In genomic region chr3:137969951-137970350, GRCm38 (mm10) we compare ENCODE assay signal across 8 mouse cellular contexts. TPM values are rescaled to one million over a fixed set of nuclear protein-coding genes. Genes with fewer than 3 reads are reported as not detected.
DNase-seq lines count a peak whose midpoint lies in the region; ATAC-seq lines count a peak whose summit lies in the region.

No protein-coding gene starts in this region.

- no peaks in the 10 kb centered on the region for H3K9me3 ChIP-seq in megakaryocyte, embryonic 14.5 days
- no peaks in the 10 kb centered on the region for H3K9me3 ChIP-seq in neural tube, embryonic 12.5 days

- ATAC-seq in megakaryocyte, adult 5-6 weeks (ENCODE audit: poor library complexity, severe bottlenecking) = no peak
- ATAC-seq in neural tube, embryonic 12.5 days (ENCODE audit: low FRiP score, low read depth) = no peak

- no peaks in the 10 kb centered on the region for H3K27me3 ChIP-seq in megakaryocyte, embryonic 14.5 days (replicated peaks)
- H3K27me3 ChIP-seq in neural tube, embryonic 12.5 days (replicated peaks) = no peaks in the 10 kb centered on the region

- WGBS in neural tube, embryonic 12.5 days = 61% methylated on average over 12 of the region's 12 CpGs

- peaks cover 95% of the 10 kb centered on the region for H3K4me1 ChIP-seq in megakaryocyte, embryonic 14.5 days
- H3K4me1 ChIP-seq in neural tube, embryonic 12.5 days = no peaks in the 10 kb centered on the region

- no peak overlapping the region for H3K9ac ChIP-seq in neural tube, embryonic 12.5 days

- peak overlapping the region; percentile 86 for H3K4me3 ChIP-seq in megakaryocyte, embryonic 14.5 days (replicated peaks)
- no peak overlapping the region for H3K4me3 ChIP-seq in neural tube, embryonic 12.5 days

- no peak overlapping the region for H3K27ac ChIP-seq in neural tube, embryonic 12.5 days

- H3K4me2 ChIP-seq in neural tube, embryonic 12.5 days (replicated peaks) = peak overlapping the region; percentile 34; the same call in 1 of the 2 replicates

- H3K36me3 ChIP-seq in megakaryocyte, embryonic 14.5 days (replicated peaks; ENCODE audit: low read length) = peaks cover 93% of the 10 kb centered on the region
- H3K36me3 ChIP-seq in neural tube, embryonic 12.5 days = no peaks in the 10 kb centered on the region

- DNase-seq in adrenal gland, postnatal 10 days = peak; percentile 55
- no peak for DNase-seq in adrenal gland, adult 8-10 months
- DNase-seq in kidney, postnatal 4 days = peak; percentile 64 to 71
- no peak for DNase-seq in spleen, postnatal 14 days (ENCODE audit: low spot score in 2 of 2)
- no peak for DNase-seq in frontal cortex, postnatal 25 days (ENCODE audit: low spot score in 2 of 2)

RNA-seq across cellular contexts. Expression of gene Dapp1, which starts 11.4 kb away (rescaled TPM):
- total RNA-seq in adrenal gland, postnatal 10 days (2021) = 1 to 10 TPM; 5.9 to 7.1 TPM
- 10 to 100 TPM in 1 of 4 experiments, 1 to 10 TPM in 3; 3.9 to 11.2 (median 7.0) TPM for total RNA-seq in adrenal gland, adult 8-10 months (2022)
- polyA plus RNA-seq in megakaryocyte, embryonic 14.5 days (2012; ENCODE audit: insufficient read depth, low replicate concordance) = 8.0 and 32.0 TPM in 2 replicates
- 74.2 and 74.8 TPM in 2 replicates for total RNA-seq in megakaryocyte, adult 5-6 weeks (2015)
- 95.7 and 112 TPM in 2 replicates for total RNA-seq in megakaryocyte, adult 5-6 weeks (2017)
- 1.6 and 2.2 TPM in 2 replicates for polyA plus RNA-seq in neural tube, embryonic 12.5 days (2016; fragmentation: Nextera tagmentation; extraction: Ambion mirVana)

RNA-seq across cellular contexts. Expression of gene Lamtor3, which starts 51.6 kb away (rescaled TPM):
- 10 to 100 TPM; 68.6 to 72.0 TPM for total RNA-seq in adrenal gland, postnatal 10 days (2021)
- total RNA-seq in adrenal gland, adult 8-10 months (2022) = 10 to 100 TPM; 62.8 to 80.3 (median 71.5) TPM
- polyA plus RNA-seq in megakaryocyte, embryonic 14.5 days (2012; ENCODE audit: insufficient read depth, low replicate concordance) = 5.9 and 25.2 TPM in 2 replicates
- total RNA-seq in megakaryocyte, adult 5-6 weeks (2015) = 107 and 129 TPM in 2 replicates
- 102 and 112 TPM in 2 replicates for total RNA-seq in megakaryocyte, adult 5-6 weeks (2017)
- 94.8 and 101 TPM in 2 replicates for polyA plus RNA-seq in neural tube, embryonic 12.5 days (2016; fragmentation: Nextera tagmentation; extraction: Ambion mirVana)

Comparison
In these comparisons a context has a peak if more than half of its experiments do, and no peak if none do; other contexts are left out.
1. DNase-seq: peak in adrenal gland, postnatal 10 days (single experiment) and kidney, postnatal 4 days (2 of 2); none in adrenal gland, adult 8-10 months (single experiment), spleen, postnatal 14 days (0 of 2) and frontal cortex, postnatal 25 days (0 of 2).
2. RNA of gene Dapp1, which starts 11.4 kb away (total RNA-seq): 74.2 to 112 TPM in megakaryocyte, adult 5-6 weeks; 3.9 to 11.2 TPM in adrenal gland, adult 8-10 months and 5.9 to 7.1 TPM in adrenal gland, postnatal 10 days; every median in the first group is over 4 times any median in the second.